Mouse (Mus musculus) T-helper 17 cell (primary cell): ENCODE measurements around the gene Larp4.

Source experiments
- in situ Hi-C, 2 experiments: fragments of 300-600 bp; cut with MboI, MseI; formaldehyde crosslinking; loops; 1 replicate in 1 of 2; 2 replicates in 1 of 2; pipeline ENCODE4 v1.15.1; 2025; ENCODE audit warnings: high pct_unique_total_duplicates in 2 of 2

The Larp4 gene

GRCm38 (mm10) chr15:99969765-99970164, at the start of gene Larp4:
TSS of gene Larp4 (plus strand) at chr15:99970065.
- in situ Hi-C loops = loop anchor here in 1 of 2 experiments (10.0 kb wide), 2 partner anchors 1825 to 1885 kb away; no protein-coding TSS in a partner anchor

- in situ Hi-C loops = no loop called here
These were observed 38.6 kb upstream of the Larp4 start for GRCm38 (mm10) chr15:99931231-99931630.

- in situ Hi-C loops = no loop called here
These were observed 35.4 kb upstream of the Larp4 start for GRCm38 (mm10) chr15:99934501-99934900.

GRCm38 (mm10) chr15:99936659-99937058, 33.2 kb upstream of the Larp4 start:
- in situ Hi-C loops = no loop called here

- in situ Hi-C loops = no loop called here
These were observed 32.0 kb upstream of the Larp4 start for GRCm38 (mm10) chr15:99937841-99938240.

- in situ Hi-C loops = no loop called here
These were observed 29.4 kb upstream of the Larp4 start for GRCm38 (mm10) chr15:99940426-99940825.

GRCm38 (mm10) chr15:99940970-99941630, 28.8 kb upstream of the Larp4 start:
- in situ Hi-C loops = no loop called here

GRCm38 (mm10) chr15:99955324-99955723, 14.5 kb upstream of the Larp4 start:
- in situ Hi-C loops = no loop called here

GRCm38 (mm10) chr15:99965103-99965775, 4.6 kb upstream of the Larp4 start:
- in situ Hi-C loops = no loop called here

- in situ Hi-C loops = no loop called here
These were observed 2.9 kb upstream of the Larp4 start, which contains the start of gene Fam186a for GRCm38 (mm10) chr15:99966961-99967360. TSS of gene Fam186a (minus strand) at chr15:99967061.

GRCm38 (mm10) chr15:99970606-99971005, 741 bp downstream of the Larp4 start:
- in situ Hi-C loops = loop anchor here in 1 of 2 experiments (10.0 kb wide), 2 partner anchors 1826 to 1886 kb away; no protein-coding TSS in a partner anchor

- in situ Hi-C loops = loop anchor here in 1 of 2 experiments (10.0 kb wide), 2 partner anchors 1828 to 1888 kb away; no protein-coding TSS in a partner anchor
These were observed 2.6 kb downstream of the Larp4 start for GRCm38 (mm10) chr15:99972361-99972988.

- in situ Hi-C loops = loop anchor here in 1 of 2 experiments (10.0 kb wide), 2 partner anchors 1828 to 1888 kb away; no protein-coding TSS in a partner anchor
These were observed 3.4 kb downstream of the Larp4 start for GRCm38 (mm10) chr15:99972989-99973911.

- in situ Hi-C loops = loop anchor here in 1 of 2 experiments (10.0 kb wide), 2 partner anchors 1830 to 1890 kb away; no protein-coding TSS in a partner anchor
These were observed 4.8 kb downstream of the Larp4 start for GRCm38 (mm10) chr15:99974476-99975220.

- in situ Hi-C loops = loop anchor here in 1 of 2 experiments (10.0 kb wide), 2 partner anchors 1831 to 1891 kb away; no protein-coding TSS in a partner anchor
These were observed 6.3 kb downstream of the Larp4 start for GRCm38 (mm10) chr15:99976121-99976520.

GRCm38 (mm10) chr15:99979266-99979665, 9.4 kb downstream of the Larp4 start:
- in situ Hi-C loops = loop anchor here in 1 of 2 experiments (10.0 kb wide), 2 partner anchors 1834 to 1894 kb away; no protein-coding TSS in a partner anchor

- in situ Hi-C loops = loop anchor here in 1 of 2 experiments (10.0 kb wide), 2 partner anchors 1835 to 1895 kb away; no protein-coding TSS in a partner anchor
These were observed 9.8 kb downstream of the Larp4 start for GRCm38 (mm10) chr15:99979715-99980114.

GRCm38 (mm10) chr15:99993100-99993499, 23.2 kb downstream of the Larp4 start:
- in situ Hi-C loops = no loop called here

GRCm38 (mm10) chr15:99997114-99997804, 27.4 kb downstream of the Larp4 start:
- in situ Hi-C loops = no loop called here
